Mouse (Mus musculus) subcutaneous adipose tissue, adult 2 months (tissue): Measurements from ENCODE around the gene Armc5. TPM values are rescaled to one million over a fixed set of nuclear protein-coding genes. Genes with fewer than 3 reads are reported as not detected.

Source experiments
- polyA plus RNA-seq: library from polyadenylated mRNA; depleted of rRNA; stranded (reverse); fragments of >200 nt; gene quantifications from 2 replicates; pipeline ENCODE4 v1.2.3, GENCODE M21; 2012; ENCODE audit warnings: low replicate concordance; rRNA removed

Armc5 gene
- 22.2 and 38.8 TPM in 2 replicates for polyA plus RNA-seq

DNA sequence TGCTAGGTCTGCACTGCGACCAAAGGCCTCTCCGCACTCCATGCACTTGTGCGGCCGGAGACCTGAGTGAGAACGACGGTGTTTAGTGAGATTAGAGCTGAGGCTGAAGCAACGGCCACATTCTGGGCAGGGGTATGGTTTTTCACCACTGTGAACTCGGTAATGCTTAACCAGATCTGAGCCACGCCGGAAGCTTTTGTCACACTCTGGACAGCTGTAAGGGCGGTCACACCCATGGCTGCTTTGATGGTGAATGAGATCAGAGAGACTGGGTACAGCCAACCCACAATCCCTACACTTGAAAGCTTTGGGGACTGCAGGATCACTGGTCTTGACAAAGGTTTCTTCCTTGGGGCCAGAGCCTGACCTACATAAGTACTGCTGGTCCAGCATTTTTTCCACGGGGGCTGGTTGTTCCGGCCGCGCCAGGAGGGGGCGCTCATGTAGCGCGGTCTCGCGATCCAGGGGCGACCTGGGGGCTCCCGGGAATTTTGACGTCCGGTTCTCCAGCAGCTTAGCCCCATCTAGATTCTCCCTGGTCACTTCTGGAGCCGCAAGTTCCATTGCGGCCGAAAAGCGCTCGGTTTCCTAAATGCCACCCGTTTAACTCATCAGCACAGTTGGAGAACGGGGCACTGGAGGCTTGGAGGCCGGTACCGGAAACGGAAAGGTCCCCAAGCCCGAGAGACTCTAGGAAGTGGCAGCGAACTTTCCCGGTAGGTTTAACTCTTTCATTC is at the start of gene Armc5:
TSS of gene Armc5 (plus strand) at position 487 of the 737 bp plus-strand sequence.

DNA sequence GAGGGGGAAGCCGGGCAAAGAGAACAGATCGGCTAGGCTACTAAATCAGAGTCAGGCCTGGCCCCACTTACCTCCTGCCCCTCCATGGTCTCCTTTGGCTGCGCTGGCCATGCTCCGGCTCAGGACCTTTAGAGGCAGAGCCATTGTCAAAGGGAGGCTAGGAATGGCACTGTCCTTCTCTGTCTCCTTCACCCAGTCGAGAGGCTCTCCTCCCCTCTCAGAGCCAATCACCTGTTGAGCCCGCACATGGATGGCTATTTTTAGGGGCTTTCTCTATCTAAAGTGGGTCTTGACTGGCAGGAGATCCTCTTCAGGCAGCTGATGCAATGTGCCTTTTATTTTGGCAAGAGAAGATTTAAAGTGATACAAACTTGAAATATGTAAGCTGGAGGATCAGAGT is 31.0 kb upstream of the Armc5 start, which contains the start of gene Cox6a2:
TSS of gene Cox6a2 (minus strand) at position 236 of the 400 bp plus-strand sequence.

DNA sequence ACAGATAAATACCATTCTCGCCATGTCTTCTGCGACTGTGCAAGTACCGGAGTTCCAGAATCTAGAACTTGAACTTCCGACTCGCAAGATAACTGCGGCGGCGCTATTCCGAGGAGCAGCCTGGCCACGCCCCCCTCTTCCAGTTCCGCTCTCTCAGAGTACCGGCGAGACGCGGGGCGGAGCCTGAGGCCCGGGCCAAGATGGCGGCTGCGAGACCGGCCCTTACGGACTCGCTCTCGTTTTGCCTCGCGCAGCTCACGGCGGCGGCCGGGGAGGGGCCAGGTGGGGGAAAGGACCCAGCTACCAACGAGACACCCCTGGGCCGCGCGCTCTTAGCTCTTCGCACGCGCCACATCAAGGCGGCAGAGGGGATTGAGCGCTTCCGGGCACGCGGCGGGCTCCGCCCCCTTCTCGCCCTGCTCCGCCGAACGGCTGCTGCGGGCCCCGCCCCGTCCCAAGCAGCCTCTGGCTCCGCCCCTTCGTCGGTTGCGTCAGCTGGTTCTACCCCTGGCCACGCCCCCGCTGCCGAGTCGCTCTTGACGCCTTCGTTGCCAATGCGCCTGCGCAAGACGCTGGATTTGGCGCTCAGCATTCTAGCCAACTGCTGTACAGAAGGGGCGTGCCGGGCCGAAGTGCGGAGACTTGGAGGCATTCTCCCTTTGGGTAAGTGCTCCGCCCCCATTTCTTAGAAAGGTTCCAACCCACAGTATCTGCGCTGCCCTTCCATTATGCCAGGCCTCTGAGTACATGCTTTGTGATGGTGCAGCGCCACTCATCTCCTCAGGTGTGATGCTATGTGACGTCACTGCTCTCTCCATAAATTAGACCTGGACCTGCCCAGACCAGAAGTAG is 1.0 kb downstream of the Armc5 start, which contains the start of gene 9130023H24Rik:
TSS of gene 9130023H24Rik (minus strand) at position 105 of the 852 bp plus-strand sequence.

GRCm38 (mm10) chr7:128246496-128247391 is 9.6 kb downstream of the Armc5 start, which contains the start of gene Tgfb1i1:
Gene Tgfb1i1, plus strand, starts transcription at chr7:128246812.

GRCm38 (mm10) chr7:128265411-128265810 is 28.3 kb downstream of the Armc5 start, which contains the start of gene Slc5a2:
Gene Slc5a2, plus strand, starts transcription at chr7:128265657.

Other genes with a start within 250 kb of the Armc5 start
- 16.0 and 64.4 TPM in 2 replicates for gene Pycard, start 243.5 kb upstream of the Armc5 start, polyA plus RNA-seq
- gene Trim72, start 233.4 kb upstream of the Armc5 start, polyA plus RNA-seq = 0.24 and 0.90 TPM in 2 replicates
- 22.6 and 22.9 TPM in 2 replicates for gene Itgam, start 174.7 kb upstream of the Armc5 start, polyA plus RNA-seq
- gene Gm49368, start 174.7 kb upstream of the Armc5 start, polyA plus RNA-seq = 0.04 and 0.09 TPM in 2 replicates
- gene Itgax, start 107.8 kb upstream of the Armc5 start, polyA plus RNA-seq = 4.9 and 10.0 TPM in 2 replicates
- gene Itgad, start 83.0 kb upstream of the Armc5 start, polyA plus RNA-seq = 0.46 and 0.57 TPM in 2 replicates
- 0.67 and 1.5 TPM in 2 replicates for gene Cox6a2, start 31.0 kb upstream of the Armc5 start, polyA plus RNA-seq
- gene 9130023H24Rik, start 689 bp downstream of the Armc5 start, polyA plus RNA-seq = 3.4 and 4.6 TPM in 2 replicates
- 56.0 and 218 TPM in 2 replicates for gene Tgfb1i1, start 9.5 kb downstream of the Armc5 start, polyA plus RNA-seq
- gene Slc5a2, start 28.3 kb downstream of the Armc5 start, polyA plus RNA-seq = 0.06 and 0.08 TPM in 2 replicates
- gene BC017158, start 60.8 kb downstream of the Armc5 start, polyA plus RNA-seq = 40.7 and 94.6 TPM in 2 replicates
- gene Rgs10, start 181.4 kb downstream of the Armc5 start, polyA plus RNA-seq = 10.6 and 13.6 TPM in 2 replicates
- 32.7 and 41.5 TPM in 2 replicates for gene Tial1, start 224.4 kb downstream of the Armc5 start, polyA plus RNA-seq